Mouse (Mus musculus) lung, embryonic 15.5 days (tissue): Measurements from ENCODE around the gene Rras2. TPM values are rescaled to one million over a fixed set of nuclear protein-coding genes. Genes with fewer than 3 reads are reported as not detected.

Experiments
- ATAC-seq: fragments of 200-750 bp; cut with Nextera tagmentation; 2 replicates; pipeline ENCODE4 v1.8.0; 2017; ENCODE audit warnings: moderate number of reproducible peaks, borderline replicate concordance; ENCODE audit not compliant: low FRiP score, low TSS enrichment; ENCODE audit errors: extremely low read depth
- H3K27ac ChIP-seq: fragments of 300-500 bp; sonication (generic); 2 replicates; pipeline ENCODE4 v1.5.1; 2015; ENCODE audit warnings: moderate library complexity, mild to moderate bottlenecking, inconsistent platforms
- H3K27me3 ChIP-seq: fragments of 300-500 bp; sonication (generic); 2 replicates; pipeline ENCODE4 v1.6.1; 2015; ENCODE audit warnings: inconsistent platforms
- H3K36me3 ChIP-seq: fragments of 300-500 bp; sonication (generic); 2 replicates; pipeline ENCODE4 v1.6.1; 2015; ENCODE audit warnings: inconsistent platforms
- H3K4me1 ChIP-seq: fragments of 300-500 bp; sonication (generic); 2 replicates; pipeline ENCODE4 v1.6.1; 2015; ENCODE audit warnings: inconsistent platforms
- H3K4me2 ChIP-seq: fragments of 300-500 bp; sonication (generic); 2 replicates; pipeline ENCODE4 v1.6.1; 2015; ENCODE audit warnings: inconsistent platforms, mild to moderate bottlenecking, moderate library complexity
- H3K4me3 ChIP-seq: fragments of 300-500 bp; sonication (generic); 2 replicates; pipeline ENCODE4 v1.5.1; 2015; ENCODE audit warnings: mild to moderate bottlenecking, inconsistent platforms
- H3K9ac ChIP-seq: fragments of 300-500 bp; sonication (generic); 2 replicates; pipeline ENCODE4 v1.6.1; 2015; ENCODE audit warnings: inconsistent platforms
- H3K9me3 ChIP-seq: fragments of 300-500 bp; sonication (generic); 2 replicates; pipeline ENCODE4 v1.6.1; 2016; ENCODE audit warnings: inconsistent platforms
- WGBS: fragments of 180-500 bp; shearing (Covaris S2); methylation state at CpG from one replicate; pipeline ENCODE4 v1.1.7; 2015; 5-methylcytosine and 5-hydroxymethylcytosine counted together
- polyA plus RNA-seq: library from polyadenylated mRNA; unstranded; fragments of >200 nt; fragmentation: Nextera tagmentation; extraction: Ambion mirVana; gene quantifications from 2 replicates; pipeline ENCODE4 v1.2.1, GENCODE M21; 2015

Gene Rras2
- polyA plus RNA-seq, 1 experiment from 2014 or later: 43.3 TPM

GRCm38 (mm10) chr7:114045814-114046213 lies 71.8 kb downstream of the Rras2 start:
- H3K9ac ChIP-seq: no peak overlapping the region
- no peak overlapping the region for H3K27ac ChIP-seq
- no peaks in the 10 kb centered on the region for H3K27me3 ChIP-seq
- H3K4me2 ChIP-seq: no peak overlapping the region
- H3K4me3 ChIP-seq: no peak overlapping the region
- no peaks in the 10 kb centered on the region for H3K9me3 ChIP-seq
- ATAC-seq: no peak
- no peaks in the 10 kb centered on the region; the same call in 1 of the 2 replicates for H3K36me3 ChIP-seq
- 74% methylated on average over 2 of the region's 2 CpGs for WGBS
- H3K4me1 ChIP-seq: peaks cover 10% of the 10 kb centered on the region; the same call in 1 of the 2 replicates

- Histone ChIP-seq H3K4me3 (no peak overlapping the region), H3K4me2 (no peak overlapping the region), H3K27me3 (no peaks in the 10 kb centered on the region), H3K4me1 (peaks cover 10% of the 10 kb centered on the region; the same call in 1 of the 2 replicates), H3K9ac (no peak overlapping the region), H3K9me3 (no peaks in the 10 kb centered on the region), H3K36me3 (no peaks in the 10 kb centered on the region; the same call in 1 of the 2 replicates), H3K27ac (no peak overlapping the region)
- WGBS: 37% methylated on average over 6 of the region's 6 CpGs
- ATAC-seq: no peak; the same call in 1 of the 2 replicates
These were observed 73.5 kb downstream of the Rras2 start for GRCm38 (mm10) chr7:114043929-114044549.

- no peak for ATAC-seq
- H3K36me3 ChIP-seq: no peaks in the 10 kb centered on the region; the same call in 1 of the 2 replicates
- H3K4me3 ChIP-seq: no peak overlapping the region
These were observed 74.3 kb downstream of the Rras2 start for GRCm38 (mm10) chr7:114042973-114043928.

GRCm38 (mm10) chr7:114041349-114041748 lies 76.2 kb downstream of the Rras2 start:
- WGBS: 83% methylated on average over 4 of the region's 4 CpGs
- no peaks in the 10 kb centered on the region for H3K9me3 ChIP-seq
- ATAC-seq: no peak
- no peaks in the 10 kb centered on the region for H3K27me3 ChIP-seq
- H3K36me3 ChIP-seq: no peaks in the 10 kb centered on the region
- no peak overlapping the region for H3K9ac ChIP-seq
- no peak overlapping the region for H3K27ac ChIP-seq
- H3K4me2 ChIP-seq: no peak overlapping the region
- peaks cover 10% of the 10 kb centered on the region; the same call in 1 of the 2 replicates for H3K4me1 ChIP-seq
- H3K4me3 ChIP-seq: no peak overlapping the region

More at GRCm38 (mm10) chr7:114042973-114043928, 74.3 kb downstream of the Rras2 start:
- Histone ChIP-seq H3K4me1 (peaks cover 10% of the 10 kb centered on the region; the same call in 1 of the 2 replicates), H3K27me3 (no peaks in the 10 kb centered on the region), H3K27ac (no peak overlapping the region), H3K9me3 (no peaks in the 10 kb centered on the region), H3K9ac (no peak overlapping the region), H3K4me2 (no peak overlapping the region)
- WGBS: 71% methylated on average over 26 of the region's 26 CpGs

GRCm38 (mm10) chr7:114037237-114037636 lies 80.3 kb downstream of the Rras2 start:
- H3K27me3 ChIP-seq: no peaks in the 10 kb centered on the region
- H3K9ac ChIP-seq: no peak overlapping the region
- no peak overlapping the region for H3K27ac ChIP-seq
- 75% methylated on average over 4 of the region's 4 CpGs for WGBS
- H3K4me3 ChIP-seq: no peak overlapping the region
- H3K4me2 ChIP-seq: no peak overlapping the region
- no peaks in the 10 kb centered on the region for H3K9me3 ChIP-seq
- no peaks in the 10 kb centered on the region for H3K36me3 ChIP-seq
- no peaks in the 10 kb centered on the region for H3K4me1 ChIP-seq
- ATAC-seq: 0 out of 2 replicates have a peak, but pooled peaks have one; percentile 39

GRCm38 (mm10) chr7:114029596-114029995 lies 88.0 kb downstream of the Rras2 start:
- Histone ChIP-seq H3K9ac (no peak overlapping the region), H3K36me3 (no peaks in the 10 kb centered on the region), H3K4me2 (no peak overlapping the region), H3K4me3 (no peak overlapping the region), H3K27me3 (no peaks in the 10 kb centered on the region), H3K27ac (no peak overlapping the region), H3K9me3 (no peaks in the 10 kb centered on the region), H3K4me1 (no peaks in the 10 kb centered on the region)
- no peak for ATAC-seq
- WGBS: 65% methylated on average over 6 of the region's 6 CpGs

- no peaks in the 10 kb centered on the region for H3K27me3 ChIP-seq
- 89% methylated on average over 5 of the region's 5 CpGs for WGBS
- H3K4me1 ChIP-seq: no peaks in the 10 kb centered on the region
- H3K4me2 ChIP-seq: no peak overlapping the region
- H3K9ac ChIP-seq: no peak overlapping the region
- H3K36me3 ChIP-seq: no peaks in the 10 kb centered on the region
- ATAC-seq: no peak
- no peak overlapping the region for H3K4me3 ChIP-seq
- no peak overlapping the region for H3K27ac ChIP-seq
- H3K9me3 ChIP-seq: no peaks in the 10 kb centered on the region
These were observed 88.8 kb downstream of the Rras2 start for GRCm38 (mm10) chr7:114028828-114029227.

GRCm38 (mm10) chr7:114027406-114027805 lies 90.2 kb downstream of the Rras2 start:
- Histone ChIP-seq H3K36me3 (no peaks in the 10 kb centered on the region), H3K9ac (no peak overlapping the region), H3K4me2 (no peak overlapping the region), H3K9me3 (no peaks in the 10 kb centered on the region), H3K27me3 (no peaks in the 10 kb centered on the region), H3K4me1 (no peaks in the 10 kb centered on the region), H3K27ac (no peak overlapping the region), H3K4me3 (no peak overlapping the region)
- 84% methylated on average over 3 of the region's 3 CpGs for WGBS
- no peak for ATAC-seq

GRCm38 (mm10) chr7:114026923-114027322 lies 90.7 kb downstream of the Rras2 start:
- WGBS: 85% methylated on average over 8 of the region's 8 CpGs
- Histone ChIP-seq H3K9ac (no peak overlapping the region), H3K27ac (no peak overlapping the region), H3K4me1 (no peaks in the 10 kb centered on the region), H3K36me3 (no peaks in the 10 kb centered on the region), H3K9me3 (no peaks in the 10 kb centered on the region), H3K4me3 (no peak overlapping the region), H3K27me3 (no peaks in the 10 kb centered on the region), H3K4me2 (no peak overlapping the region)
- ATAC-seq: no peak

- 0 out of 2 replicates have a peak, but pooled peaks cover 2% of the 10 kb centered on the region for H3K4me1 ChIP-seq
- H3K4me2 ChIP-seq: peak overlapping the region; percentile 56
- H3K36me3 ChIP-seq: no peaks in the 10 kb centered on the region
- no peaks in the 10 kb centered on the region for H3K27me3 ChIP-seq
- 0 out of 2 replicates have a peak, but pooled peaks have one; percentile 23 for ATAC-seq
- WGBS: 1% methylated on average over 11 of the region's 11 CpGs
- peak overlapping the region; percentile 24; the same call in 1 of the 2 replicates for H3K9ac ChIP-seq
- H3K9me3 ChIP-seq: no peaks in the 10 kb centered on the region
- H3K27ac ChIP-seq: no peak overlapping the region
- H3K4me3 ChIP-seq: peak overlapping the region; percentile 44
These were observed 96.9 kb downstream of the Rras2 start for GRCm38 (mm10) chr7:114020704-114021093.

- peak overlapping the region; percentile 24; the same call in 1 of the 2 replicates for H3K9ac ChIP-seq
- H3K36me3 ChIP-seq: no peaks in the 10 kb centered on the region
- no peaks in the 10 kb centered on the region for H3K9me3 ChIP-seq
- 0 out of 2 replicates have a peak, but pooled peaks cover 2% of the 10 kb centered on the region for H3K4me1 ChIP-seq
- H3K27ac ChIP-seq: no peak overlapping the region
- H3K4me2 ChIP-seq: peak overlapping the region; percentile 56
- H3K4me3 ChIP-seq: peak overlapping the region; percentile 44
- ATAC-seq: no peak
- WGBS: 8% methylated on average over 11 of the region's 11 CpGs
- H3K27me3 ChIP-seq: no peaks in the 10 kb centered on the region
These were observed 97.4 kb downstream of the Rras2 start for GRCm38 (mm10) chr7:114020057-114020703.
